Mouse (Mus musculus) liver, embryonic 11.5 days (tissue): ENCODE results near the gene Iqsec1. TPM values are rescaled to one million over a fixed set of nuclear protein-coding genes. Genes with fewer than 3 reads are reported as not detected.

Experiments
- ATAC-seq: fragments of 200-750 bp; cut with Nextera tagmentation; replicated peaks from 2 replicates; pipeline ENCODE4 v1.8.0; 2017; ENCODE audit warnings: moderate number of reproducible peaks, mild to moderate bottlenecking, moderate TSS enrichment, moderate library complexity; ENCODE audit not compliant: low FRiP score
- DNase-seq: peaks from one replicate; pipeline ENCODE4 v3.0.0-alpha.2; 2017; ENCODE audit warnings: low spot score
- H3K27ac ChIP-seq: fragments of 300-500 bp; sonication (generic); 2 replicates; pipeline ENCODE4 v1.5.1; 2014; ENCODE audit warnings: mild to moderate bottlenecking, low read depth, low read length, control low read depth
- H3K27me3 ChIP-seq: fragments of 300-500 bp; sonication (generic); replicated peaks from 2 replicates; pipeline ENCODE4 v1.6.1; 2014; ENCODE audit warnings: low read length, mixed read lengths; ENCODE audit not compliant: control insufficient read depth, insufficient read depth
- H3K36me3 ChIP-seq: fragments of 300-500 bp; sonication (generic); 2 replicates; pipeline ENCODE4 v1.6.1; 2014; ENCODE audit warnings: mild to moderate bottlenecking, low read length, moderate library complexity, mixed read lengths; ENCODE audit not compliant: control insufficient read depth, insufficient read depth
- H3K4me1 ChIP-seq: fragments of 300-500 bp; sonication (generic); replicated peaks from 2 replicates; pipeline ENCODE4 v1.6.1; 2014; ENCODE audit warnings: low read length, mixed read lengths; ENCODE audit not compliant: control insufficient read depth, insufficient read depth
- H3K4me2 ChIP-seq: fragments of 300-500 bp; sonication (generic); 2 replicates; pipeline ENCODE4 v1.6.1; 2014; ENCODE audit warnings: mild to moderate bottlenecking, control low read depth, moderate library complexity
- H3K4me3 ChIP-seq: fragments of 300-500 bp; sonication (generic); 2 replicates; pipeline ENCODE4 v1.5.1; 2014; ENCODE audit warnings: low read depth, low read length, control low read depth
- H3K9ac ChIP-seq: fragments of 300-500 bp; sonication (generic); 2 replicates; pipeline ENCODE4 v1.6.1; 2014; ENCODE audit warnings: low read depth, low read length, control low read depth
- H3K9me3 ChIP-seq: fragments of 300-500 bp; sonication (generic); 2 replicates; pipeline ENCODE4 v1.6.1; 2016; ENCODE audit warnings: low read length, inconsistent platforms, mixed read lengths; ENCODE audit not compliant: control insufficient read depth
- WGBS: fragments of 180-500 bp; shearing (Covaris S2); extraction: QIAGEN DNeasy Blood & Tissue Kit; methylation state at CpG from one replicate; pipeline ENCODE4 v1.1.7; 2014; 5-methylcytosine and 5-hydroxymethylcytosine counted together
- polyA plus RNA-seq: library from polyadenylated mRNA; unstranded; fragments of >200 nt; fragmentation: Nextera tagmentation; extraction: Ambion mirVana; gene quantifications from 2 replicates; pipeline ENCODE4 v1.2.1, GENCODE M21; 2014

Iqsec1 gene
- polyA plus RNA-seq, 1 experiment from 2014 or later, result 9.1 TPM

GRCm38 (mm10) chr6:91007207-91007606, 18.7 kb upstream of the Iqsec1 start:
- H3K27ac ChIP-seq, result peak overlapping the region; percentile 88
- DNase-seq, result no peak
- peak overlapping the region; percentile 12; the same call in 1 of the 2 replicates for H3K9ac ChIP-seq
- no peaks in the 10 kb centered on the region for H3K27me3 ChIP-seq
- H3K36me3 ChIP-seq, result no peaks in the 10 kb centered on the region
- no peak overlapping the region for H3K4me3 ChIP-seq
- peaks cover 30% of the 10 kb centered on the region for H3K4me1 ChIP-seq
- 45% methylated on average over 2 of the region's 2 CpGs for WGBS
- H3K4me2 ChIP-seq, result peak overlapping the region; percentile 43
- no peaks in the 10 kb centered on the region for H3K9me3 ChIP-seq
- peak; percentile 83 for ATAC-seq

- Histone ChIP-seq H3K36me3 (no peaks in the 10 kb centered on the region), H3K9ac (peak overlapping the region; percentile 38; the same call in 1 of the 2 replicates), H3K4me2 (peak overlapping the region; percentile 52), H3K4me1 (peaks cover 38% of the 10 kb centered on the region), H3K4me3 (peak overlapping the region; percentile 9; the same call in 1 of the 2 replicates), H3K27me3 (no peaks in the 10 kb centered on the region), H3K27ac (peak overlapping the region; percentile 6; the same call in 1 of the 2 replicates), H3K9me3 (no peaks in the 10 kb centered on the region)
- DNase-seq, result no peak
- no peak for ATAC-seq
- 83% methylated on average over 2 of the region's 2 CpGs for WGBS
These were observed 15.7 kb upstream of the Iqsec1 start for GRCm38 (mm10) chr6:91004157-91004556.

- H3K4me3 ChIP-seq, result peak overlapping the region; percentile 9; the same call in 1 of the 2 replicates
- 25% methylated on average over 3 of the region's 3 CpGs for WGBS
- H3K9ac ChIP-seq, result peak overlapping the region; percentile 38
These were observed 15.0 kb upstream of the Iqsec1 start for GRCm38 (mm10) chr6:91003310-91003995.

GRCm38 (mm10) chr6:91001566-91001965, 13.1 kb upstream of the Iqsec1 start:
- H3K36me3 ChIP-seq, result no peaks in the 10 kb centered on the region
- H3K4me1 ChIP-seq, result peaks cover 28% of the 10 kb centered on the region
- ATAC-seq, result no peak
- WGBS, result 51% methylated on average over 7 of the region's 7 CpGs
- H3K9me3 ChIP-seq, result no peaks in the 10 kb centered on the region
- no peaks in the 10 kb centered on the region for H3K27me3 ChIP-seq
- no peak overlapping the region for H3K4me3 ChIP-seq
- H3K9ac ChIP-seq, result no peak overlapping the region
- no peak overlapping the region; the same call in 1 of the 2 replicates for H3K4me2 ChIP-seq
- no peak for DNase-seq
- H3K27ac ChIP-seq, result no peak overlapping the region

More at GRCm38 (mm10) chr6:91003310-91003995, 15.0 kb upstream of the Iqsec1 start:
- ATAC-seq, result peak; percentile 49
- H3K4me2 ChIP-seq, result peak overlapping the region; percentile 52
- H3K36me3 ChIP-seq, result no peaks in the 10 kb centered on the region
- H3K4me1 ChIP-seq, result peaks cover 32% of the 10 kb centered on the region
- peak overlapping the region; percentile 6 for H3K27ac ChIP-seq
- H3K9me3 ChIP-seq, result no peaks in the 10 kb centered on the region
- DNase-seq, result no peak
- no peaks in the 10 kb centered on the region for H3K27me3 ChIP-seq

GRCm38 (mm10) chr6:91000819-91001525, 12.5 kb upstream of the Iqsec1 start:
- H3K27me3 ChIP-seq, result no peaks in the 10 kb centered on the region
- H3K9me3 ChIP-seq, result no peaks in the 10 kb centered on the region
- no peak overlapping the region for H3K4me3 ChIP-seq
- peak overlapping the region; percentile 46 for H3K4me2 ChIP-seq
- H3K36me3 ChIP-seq, result no peaks in the 10 kb centered on the region
- peak overlapping the region; percentile 33; the same call in 1 of the 2 replicates for H3K27ac ChIP-seq
- H3K9ac ChIP-seq, result 0 out of 2 replicates have a peak overlapping the region, but pooled peaks have one; percentile 20
- WGBS, result 21% methylated on average over 15 of the region's 15 CpGs
- no peak for DNase-seq
- peaks cover 22% of the 10 kb centered on the region for H3K4me1 ChIP-seq
- peak; percentile 69 for ATAC-seq

GRCm38 (mm10) chr6:90999176-90999575, 10.7 kb upstream of the Iqsec1 start:
- Histone ChIP-seq H3K27me3 (no peaks in the 10 kb centered on the region), H3K4me2 (no peak overlapping the region), H3K4me3 (no peak overlapping the region), H3K36me3 (no peaks in the 10 kb centered on the region), H3K9me3 (no peaks in the 10 kb centered on the region), H3K9ac (no peak overlapping the region), H3K27ac (no peak overlapping the region; the same call in 1 of the 2 replicates), H3K4me1 (peaks cover 19% of the 10 kb centered on the region)
- 77% methylated on average over 4 of the region's 4 CpGs for WGBS
- ATAC-seq (no peak), DNase-seq (no peak)

GRCm38 (mm10) chr6:90997025-90997424, 8.5 kb upstream of the Iqsec1 start:
- WGBS, result 86% methylated on average over 3 of the region's 3 CpGs
- no peaks in the 10 kb centered on the region; the same call in 1 of the 2 replicates for H3K9me3 ChIP-seq
- H3K27me3 ChIP-seq, result no peaks in the 10 kb centered on the region
- ATAC-seq, result no peak
- no peak overlapping the region for H3K27ac ChIP-seq
- no peaks in the 10 kb centered on the region for H3K36me3 ChIP-seq
- no peak overlapping the region for H3K9ac ChIP-seq
- H3K4me2 ChIP-seq, result no peak overlapping the region
- H3K4me3 ChIP-seq, result no peak overlapping the region
- no peak for DNase-seq
- H3K4me1 ChIP-seq, result peaks cover 8% of the 10 kb centered on the region

GRCm38 (mm10) chr6:90996181-90996580, 7.7 kb upstream of the Iqsec1 start:
- H3K27ac ChIP-seq, result no peak overlapping the region
- ATAC-seq, result no peak
- H3K9me3 ChIP-seq, result no peaks in the 10 kb centered on the region; the same call in 1 of the 2 replicates
- H3K9ac ChIP-seq, result no peak overlapping the region
- no peak overlapping the region for H3K4me3 ChIP-seq
- no peaks in the 10 kb centered on the region for H3K36me3 ChIP-seq
- DNase-seq, result no peak
- H3K4me2 ChIP-seq, result no peak overlapping the region
- H3K27me3 ChIP-seq, result no peaks in the 10 kb centered on the region
- WGBS, result 80% methylated on average over 2 of the region's 2 CpGs
- peaks cover 7% of the 10 kb centered on the region for H3K4me1 ChIP-seq
